Mouse (Mus musculus) left cerebral cortex, postnatal 36 days (tissue): ENCODE measurements around the gene Xylt1. TPM values are rescaled to one million over a fixed set of nuclear protein-coding genes. Genes with fewer than 3 reads are reported as not detected.

Experiments used
- DNase-seq, 2 experiments: peaks; one replicate each; pipeline ENCODE4 v3.0.0; 2021 to 2022; ENCODE audit warnings: low spot score in 2 of 2, mixed read lengths in 1 of 2
- intact Hi-C: fragments of 180-260 bp; cut with DNase I; formaldehyde crosslinking; loops from one replicate; pipeline ENCODE4 v1.15.1; 2025
- total RNA-seq, 2 experiments: library from RNA; stranded (reverse); gene quantifications; 2 replicates each; pipeline ENCODE4 v1.2.3; 2021

The Xylt1 gene
- total RNA-seq, 2 experiments from 2014 or later = 46.0 to 59.0 TPM

GRCm38 (mm10) chr7:117389048-117389447, 8.3 kb downstream of the Xylt1 start:
- intact Hi-C loops = loop anchor here (10.0 kb wide), 2 partner anchors 86 to 166 kb away; no protein-coding TSS in a partner anchor
- DNase-seq = no peak

GRCm38 (mm10) chr7:117392863-117393569, 12.2 kb downstream of the Xylt1 start:
- DNase-seq = no peak
- intact Hi-C loops = no loop called here

DNA sequence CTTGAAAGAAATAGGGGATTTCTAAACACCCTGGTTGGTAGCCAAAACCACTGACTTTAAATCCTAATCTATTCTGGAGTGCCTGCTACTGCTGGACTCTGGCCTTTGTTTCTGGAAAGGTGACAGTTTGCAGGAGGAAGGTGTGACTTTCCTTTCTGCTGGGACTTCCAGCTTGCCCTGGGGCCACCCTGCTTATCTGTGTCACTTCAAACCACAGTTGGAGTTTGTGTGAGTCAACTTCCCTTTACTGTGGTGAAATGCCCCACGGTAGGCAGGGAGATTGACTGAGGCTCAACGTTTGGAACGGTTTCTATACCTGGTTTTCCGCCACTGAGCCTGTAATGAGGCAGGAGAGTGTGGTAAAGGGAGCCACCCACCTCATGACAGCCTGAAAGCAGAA, 13.2 kb downstream of the Xylt1 start:
- intact Hi-C loops = no loop called here
- no peak for DNase-seq

DNA sequence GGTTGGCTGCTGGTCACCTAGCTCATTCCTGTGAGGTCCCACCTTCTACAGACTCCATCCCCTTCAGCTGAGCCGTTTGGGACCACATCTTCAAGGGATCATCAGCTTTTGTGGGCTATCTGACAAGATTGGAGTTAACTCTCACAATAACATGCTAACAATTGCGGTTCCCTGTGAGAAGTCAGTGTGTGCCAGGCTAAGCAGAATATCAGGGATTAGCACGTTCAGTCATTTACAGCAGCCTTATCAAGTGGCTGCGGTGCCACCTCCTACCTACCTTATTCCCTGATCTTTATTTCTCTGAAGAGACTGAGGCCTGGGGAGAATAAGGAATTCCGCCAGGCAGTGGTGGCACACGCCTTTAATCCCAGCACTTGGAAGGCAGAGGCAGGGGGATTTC, 13.6 kb downstream of the Xylt1 start:
- DNase-seq = no peak
- intact Hi-C loops = no loop called here

DNA sequence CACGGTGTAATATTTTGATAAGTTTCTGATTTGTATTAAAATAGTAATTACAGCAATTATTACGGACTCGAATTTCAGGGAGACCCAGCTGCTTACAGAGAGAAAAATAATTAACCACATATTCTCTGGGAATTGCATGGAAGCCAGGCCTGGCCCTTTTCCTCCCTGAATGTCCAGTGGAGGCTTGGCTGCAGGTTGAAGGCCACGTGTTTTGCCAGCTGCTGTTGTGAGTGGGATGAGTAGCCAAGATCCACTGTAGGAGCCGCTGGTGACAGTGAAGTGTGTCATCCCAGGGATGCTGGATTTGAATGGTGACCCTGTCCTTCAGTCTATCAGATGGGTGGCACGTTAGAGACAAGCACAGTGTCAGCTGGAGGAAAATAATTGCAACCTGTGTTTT, 14.7 kb downstream of the Xylt1 start:
- DNase-seq = no peak
- intact Hi-C loops = no loop called here

DNA sequence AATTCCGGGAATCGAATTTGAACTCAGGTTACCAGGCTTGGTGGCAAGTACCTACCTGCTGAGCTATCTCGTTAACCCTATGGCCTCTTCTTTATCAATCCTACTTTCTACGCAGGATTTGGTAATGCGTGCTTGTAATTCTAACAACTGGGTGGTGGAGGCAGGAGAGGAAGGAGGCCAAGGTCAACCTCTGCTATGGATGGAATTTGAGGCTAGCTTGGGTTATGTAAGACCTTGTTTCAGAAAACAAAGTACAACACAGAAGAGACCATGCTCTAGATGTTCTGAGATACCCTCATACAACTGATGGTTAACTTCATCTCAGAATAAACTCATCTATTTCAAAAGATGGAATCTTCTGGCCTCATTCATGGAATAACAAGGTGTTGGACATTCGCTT, 17.1 kb downstream of the Xylt1 start:
- no peak for DNase-seq
- intact Hi-C loops = no loop called here

DNA sequence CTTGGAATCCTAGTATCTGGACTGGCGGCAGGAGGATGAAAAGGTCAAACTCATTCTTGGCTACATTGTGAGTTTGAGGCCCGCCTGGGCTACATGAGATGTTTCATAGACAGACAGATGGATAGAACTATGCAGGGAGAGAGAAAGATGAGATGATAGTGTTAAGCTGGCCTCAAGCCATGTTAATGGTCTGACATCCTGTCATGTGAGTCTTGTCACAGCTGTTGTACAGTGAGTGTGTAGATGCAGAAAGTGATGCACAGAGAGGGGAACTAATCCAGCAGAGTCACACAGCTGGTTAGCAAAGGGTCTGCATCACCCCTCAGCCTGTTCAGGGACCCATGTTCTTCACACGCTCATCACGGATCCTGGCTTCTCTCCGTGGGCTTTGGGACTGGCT, 19.2 kb downstream of the Xylt1 start:
- no peak for DNase-seq
- intact Hi-C loops = no loop called here

DNA sequence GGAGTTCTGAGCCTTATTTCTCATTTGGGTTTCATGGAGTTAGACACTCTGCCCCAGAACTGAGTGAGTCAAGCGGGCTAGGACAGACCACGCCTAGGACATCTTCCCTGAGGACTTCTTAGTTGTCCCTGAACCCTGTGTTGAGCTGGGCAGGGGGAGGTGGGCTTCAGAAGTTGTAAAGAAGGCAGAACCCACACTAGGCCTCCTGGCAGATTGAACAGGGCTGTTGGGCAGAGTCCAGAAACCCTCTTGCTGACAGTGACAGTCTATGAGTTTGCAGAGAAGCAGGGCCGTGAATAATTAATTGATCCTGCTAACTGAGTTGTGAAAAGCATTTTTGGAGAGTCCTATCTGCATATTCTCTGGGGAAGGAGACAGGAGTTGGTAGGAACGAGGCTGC, 20.8 kb downstream of the Xylt1 start:
- intact Hi-C loops = no loop called here
- no peak for DNase-seq

- intact Hi-C loops = no loop called here
Measured at GRCm38 (mm10) chr7:117406336-117406735, 25.6 kb downstream of the Xylt1 start.

DNA sequence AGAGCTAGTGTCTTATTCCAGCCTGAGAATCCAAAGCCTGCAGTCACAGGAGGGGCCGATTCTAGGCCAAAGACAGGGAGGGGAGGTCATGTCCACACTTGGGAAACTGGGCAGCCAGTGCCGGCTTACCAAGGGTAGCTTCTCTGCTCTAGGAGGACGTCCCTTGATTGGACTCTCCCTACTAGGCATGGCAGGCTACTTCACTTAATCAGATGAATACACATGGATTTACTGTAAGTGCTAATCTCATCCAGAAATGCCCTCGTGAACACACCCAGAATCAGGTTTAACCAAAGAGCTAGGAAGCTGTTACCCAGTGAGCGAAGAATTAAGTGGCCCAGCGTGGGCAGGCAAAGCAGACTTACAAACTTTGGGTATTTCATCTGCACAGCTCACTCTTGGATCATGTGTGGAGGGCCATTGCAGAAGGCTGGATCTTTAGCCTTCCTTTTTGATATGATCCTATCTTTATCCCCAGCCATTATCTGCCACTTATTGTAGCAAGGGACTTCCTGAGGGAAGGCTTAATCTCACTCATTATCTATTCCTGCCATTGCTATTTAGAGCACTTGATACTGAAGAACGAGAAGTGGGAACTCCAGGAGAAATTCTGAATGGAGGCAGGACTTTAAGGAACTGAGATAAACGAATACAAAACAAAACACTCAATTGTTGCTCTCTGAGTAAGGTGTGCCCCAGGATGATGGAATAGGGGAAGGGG, 28.6 kb downstream of the Xylt1 start:
- intact Hi-C loops = no loop called here

More at GRCm38 (mm10) chr7:117406336-117406735, 25.6 kb downstream of the Xylt1 start:
- DNase-seq = no peak

GRCm38 (mm10) chr7:117411874-117412273, 31.1 kb downstream of the Xylt1 start:
- intact Hi-C loops = no loop called here
- no peak for DNase-seq

More for the DNA sequence above, 28.6 kb downstream of the Xylt1 start:
- DNase-seq = no peak

- intact Hi-C loops = no loop called here
Measured at GRCm38 (mm10) chr7:117412405-117412804, 31.6 kb downstream of the Xylt1 start.

DNA sequence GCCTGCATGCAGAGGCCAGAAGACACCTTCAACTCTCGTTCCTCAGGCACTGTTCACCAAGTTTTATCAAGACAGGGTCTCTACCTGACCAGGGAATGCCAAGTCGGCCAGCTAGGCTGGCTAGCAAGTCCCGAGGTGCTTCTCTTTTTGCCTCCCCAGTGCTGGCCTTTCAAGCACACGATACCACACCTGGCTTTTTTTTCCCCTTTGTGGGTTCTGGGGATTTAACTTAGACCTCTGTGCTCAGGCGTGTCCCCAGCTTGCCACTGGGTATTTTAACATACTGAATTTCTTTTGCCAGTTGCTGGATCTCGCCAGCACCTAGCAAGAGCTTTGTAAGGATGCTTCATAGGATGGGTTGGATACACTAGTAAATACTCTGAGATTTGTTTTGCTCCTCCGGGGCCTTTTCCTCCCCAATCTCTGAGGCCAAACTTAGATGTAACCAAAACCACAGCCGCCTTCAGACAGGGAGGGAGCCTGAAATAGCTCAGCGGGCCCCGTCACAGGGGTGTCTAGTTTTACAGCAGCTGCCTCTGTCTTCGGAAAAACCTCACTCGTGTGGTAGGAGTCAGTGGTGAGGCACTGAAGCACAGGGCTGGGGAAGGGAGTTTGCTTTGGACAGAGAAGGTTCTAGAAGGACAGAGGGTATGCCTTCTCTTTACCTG, 33.7 kb downstream of the Xylt1 start:
- intact Hi-C loops = no loop called here

More at GRCm38 (mm10) chr7:117412405-117412804, 31.6 kb downstream of the Xylt1 start:
- DNase-seq = peak in 1 of 2 experiments; percentile 40

GRCm38 (mm10) chr7:117415009-117415363, 34.2 kb downstream of the Xylt1 start:
- no peak for DNase-seq
- intact Hi-C loops = no loop called here

More for the DNA sequence above, 33.7 kb downstream of the Xylt1 start:
- peak; percentile 54 to 63 for DNase-seq

GRCm38 (mm10) chr7:117419041-117419440, 38.3 kb downstream of the Xylt1 start:
- intact Hi-C loops = no loop called here
- no peak for DNase-seq

- DNase-seq = no peak
- intact Hi-C loops = no loop called here
Measured at GRCm38 (mm10) chr7:117419846-117420245, 39.1 kb downstream of the Xylt1 start.

DNA sequence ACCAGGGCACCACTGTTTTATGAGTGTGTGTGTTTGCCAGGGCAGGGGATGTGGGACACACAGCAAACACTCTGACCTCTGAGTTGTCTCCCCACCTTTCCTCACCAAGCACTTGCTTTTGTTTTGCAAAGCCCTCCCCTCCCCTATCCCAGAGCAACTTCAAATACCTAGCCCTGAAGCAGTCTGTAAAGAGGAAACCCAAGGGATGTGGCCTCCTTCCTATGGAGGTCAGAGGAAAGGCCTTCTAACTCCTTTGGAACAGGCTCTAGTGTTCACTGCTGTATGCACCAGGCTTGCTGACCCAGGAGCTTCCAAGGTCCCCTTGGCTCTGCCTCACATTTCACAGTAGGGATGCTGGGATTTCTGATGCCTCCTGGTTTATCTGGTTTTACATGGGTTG, 39.5 kb downstream of the Xylt1 start:
- intact Hi-C loops = no loop called here

DNA sequence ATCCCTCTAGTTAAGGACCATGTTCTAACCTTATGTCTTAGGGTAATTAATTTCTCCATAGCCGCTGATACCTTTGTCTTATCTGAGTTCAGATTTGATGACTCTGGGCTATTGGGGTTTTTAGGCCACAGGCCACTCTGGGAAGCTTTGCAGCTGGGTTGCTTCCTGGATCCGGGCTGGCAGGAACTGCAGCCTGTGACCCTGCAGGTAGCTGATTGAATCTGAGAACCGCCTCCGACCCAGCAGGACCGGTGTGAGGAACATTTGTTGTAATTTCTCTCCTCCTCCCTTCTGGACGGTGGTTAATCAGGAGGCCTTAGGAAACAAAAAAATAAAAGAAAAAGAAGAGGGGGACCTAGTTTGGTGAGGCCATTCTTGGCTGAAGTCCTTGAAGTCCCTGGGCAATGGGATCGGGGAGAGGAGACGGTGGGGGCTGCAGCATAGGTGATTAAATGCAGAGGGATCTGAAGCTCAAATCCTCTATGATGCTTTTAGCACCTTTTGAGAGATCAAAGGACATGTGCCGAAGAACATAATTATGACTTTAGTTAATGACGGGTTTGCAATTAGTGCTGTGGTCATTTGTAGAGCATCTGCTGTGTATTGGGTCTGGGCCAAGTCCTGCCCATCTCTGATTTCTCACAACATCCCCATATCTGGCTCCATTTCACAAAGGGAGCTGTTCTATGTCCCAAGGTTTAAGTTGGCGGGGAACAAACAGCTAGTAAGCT, 40.2 kb downstream of the Xylt1 start:
- intact Hi-C loops = no loop called here
- DNase-seq = no peak

More for the DNA sequence above, 39.5 kb downstream of the Xylt1 start:
- DNase-seq = no peak

DNA sequence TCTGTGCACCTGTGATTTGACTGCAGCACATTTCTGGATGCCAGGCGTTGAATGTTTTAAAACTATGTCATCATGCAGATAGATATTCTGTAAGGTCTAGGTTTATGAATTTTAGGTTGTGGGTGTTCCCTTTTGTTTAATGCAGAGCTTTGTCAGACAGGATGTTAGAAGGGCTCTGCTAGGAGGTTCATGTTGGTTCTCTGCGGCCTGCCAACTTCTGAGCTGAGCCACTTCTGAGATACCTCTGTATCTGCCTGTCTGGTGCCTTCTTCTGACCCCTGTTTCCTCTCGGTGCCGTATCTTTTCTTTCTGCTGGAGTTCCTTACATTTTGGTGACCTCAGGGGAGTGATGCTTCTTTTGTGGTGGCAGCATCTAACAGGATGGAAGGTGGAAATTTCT, 44.1 kb downstream of the Xylt1 start:
- DNase-seq = no peak
- intact Hi-C loops = no loop called here

DNA sequence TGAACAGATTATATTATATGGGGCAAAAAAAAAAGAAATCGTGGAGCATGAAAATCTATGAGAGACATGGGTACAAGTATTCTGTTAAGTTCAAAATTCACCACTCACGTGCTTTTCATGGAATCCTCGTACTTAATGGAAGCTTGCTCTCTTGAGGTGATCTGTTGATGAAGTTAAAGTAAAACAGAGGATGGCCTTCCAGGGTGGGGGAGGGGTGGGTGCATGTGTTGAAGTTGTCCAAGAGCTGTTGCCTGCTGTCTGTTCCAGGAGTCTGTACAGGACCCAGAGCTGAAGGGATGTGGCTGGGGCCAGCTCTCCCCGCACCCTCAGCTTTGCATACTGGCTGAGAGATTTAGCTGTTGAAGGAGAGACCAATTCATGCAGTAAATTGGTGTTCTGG, 45.6 kb downstream of the Xylt1 start:
- intact Hi-C loops = no loop called here
- DNase-seq = no peak
